Mouse (Mus musculus): Measurements from ENCODE around the gene Cd200r1.

- TF ChIP-seq POLR2A (IDR thresholded peaks at IDR 0.05; ENCODE audit: borderline replicate concordance, insufficient read depth, low read length) (no peak), CTCF (IDR thresholded peaks at IDR 0.05; ENCODE audit: borderline replicate concordance, insufficient read depth, low read depth, low read length) (no peak)
Measured at GRCm38 (mm10) chr16:44735676-44736075, 29.9 kb upstream of the Cd200r1 start.
